Mouse (Mus musculus): ENCODE measurements around the gene Adk.

DNA sequence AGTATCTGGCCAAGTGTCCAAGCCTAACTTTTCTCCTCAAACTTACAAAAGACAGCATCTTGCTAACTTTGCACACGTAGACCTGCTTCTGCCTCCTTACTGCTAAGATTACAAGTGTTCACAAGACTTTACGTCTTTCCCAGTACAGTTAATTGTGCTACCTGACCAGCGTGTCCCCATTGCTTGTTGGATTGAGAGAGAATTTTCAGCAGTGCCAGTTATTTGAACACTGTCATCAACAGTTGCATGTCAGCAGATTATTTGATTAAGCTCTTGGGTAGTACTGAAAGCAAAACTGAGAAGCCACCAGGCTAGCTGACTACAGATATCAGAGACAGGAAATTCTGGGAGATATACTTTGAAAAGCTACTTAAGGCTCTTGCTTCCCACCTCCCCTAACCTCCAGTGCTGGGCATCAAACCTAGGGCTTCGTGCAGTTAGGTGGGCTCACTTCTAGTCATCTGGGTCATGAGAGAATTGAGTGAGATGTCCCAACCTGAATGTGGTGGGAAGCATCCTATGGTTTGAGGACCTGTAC, 50.4 kb downstream of the Adk start:
- TF ChIP-seq CHD2 (IDR thresholded peaks at IDR 0.05; ENCODE audit: low read depth, low read length) (no peak), ZC3H11A (IDR thresholded peaks at IDR 0.05; ENCODE audit: borderline replicate concordance, low read depth, low read length) (no peak), HCFC1 (IDR thresholded peaks at IDR 0.05; ENCODE audit: borderline replicate concordance, insufficient read depth, low read length) (no peak), ZNF384 (IDR thresholded peaks at IDR 0.05; ENCODE audit: low read depth, low read length) (no peak), MAFK (IDR thresholded peaks at IDR 0.05; ENCODE audit: insufficient read depth, low read depth, low read length) (no peak)
